Mouse (Mus musculus) mesoderm, embryonic 11.5 days (tissue): ENCODE measurements around the gene Iqcf6.

Source experiments
- DNase-seq: peaks from one replicate; pipeline ENCODE4 v3.0.0-alpha.2; 2012; ENCODE audit warnings: low read depth, low spot score

Iqcf6 gene

GRCm38 (mm10) chr9:106656820-106657219 lies 30.4 kb downstream of the Iqcf6 start:
- no peak for DNase-seq

- DNase-seq: no peak
Measured at GRCm38 (mm10) chr9:106657592-106657991, 31.2 kb downstream of the Iqcf6 start.

- peak; percentile 41 for DNase-seq
Measured at GRCm38 (mm10) chr9:106659441-106659840, 33.1 kb downstream of the Iqcf6 start.

GRCm38 (mm10) chr9:106659935-106660334 lies 33.6 kb downstream of the Iqcf6 start:
- DNase-seq: no peak

- no peak for DNase-seq
Measured at GRCm38 (mm10) chr9:106663200-106663599, 36.8 kb downstream of the Iqcf6 start.

GRCm38 (mm10) chr9:106664433-106664832 lies 38.1 kb downstream of the Iqcf6 start:
- no peak for DNase-seq

GRCm38 (mm10) chr9:106664856-106665255 lies 38.5 kb downstream of the Iqcf6 start:
- no peak for DNase-seq

- no peak for DNase-seq
Measured at GRCm38 (mm10) chr9:106673860-106674259, 47.5 kb downstream of the Iqcf6 start.

- peak; percentile 87 for DNase-seq
Measured at GRCm38 (mm10) chr9:106675480-106675879, 49.1 kb downstream of the Iqcf6 start.

GRCm38 (mm10) chr9:106675965-106676364 lies 49.6 kb downstream of the Iqcf6 start:
- DNase-seq: no peak

- no peak for DNase-seq
Measured at GRCm38 (mm10) chr9:106676571-106676970, 50.2 kb downstream of the Iqcf6 start.
